Mouse (Mus musculus): ENCODE measurements around the gene Gm17018.

- no peak for TF ChIP-seq CTCF (IDR thresholded peaks at IDR 0.05; ENCODE audit: control insufficient read depth, insufficient read depth, insufficient replicate concordance, low read depth, low read length)
- TF ChIP-seq POLR2A (IDR thresholded peaks at IDR 0.05; ENCODE audit: control insufficient read depth, low read depth, low read length), result no peak
Observed at GRCm38 (mm10) chr19:45587509-45588292, 27.3 kb downstream of the Gm17018 start.

Measured in testis, adult 2 months (tissue).